Mouse (Mus musculus): ENCODE results near the gene Tbc1d24. TPM values are rescaled to one million over a fixed set of nuclear protein-coding genes. Genes with fewer than 3 reads are reported as not detected.
"Not testable (repeated sequence)": the region's sequence is repeated elsewhere in the genome, so short reads cannot be mapped to it uniquely, and the experiment has no call there.

The Tbc1d24 gene
- polyA plus RNA-seq, 1 experiment from 2014 or later: 13.5 TPM

GRCm38 (mm10) chr17:24137226-24137880, 68.0 kb downstream of the Tbc1d24 start:
- Histone ChIP-seq H3K4me3 (no peak overlapping the region), H3K9me3 (replicated peaks) (no peaks in the 10 kb centered on the region), H3K36me3 (no peaks in the 10 kb centered on the region), H3K4me1 (peaks cover 21% of the 10 kb centered on the region), H3K27ac (no peak overlapping the region), H3K9ac (no peak overlapping the region), H3K27me3 (no peaks in the 10 kb centered on the region), H3K4me2 (replicated peaks) (no peak overlapping the region)
- ATAC-seq (ENCODE audit: low FRiP score): no peak
- 84% methylated on average over 2 of the region's 2 CpGs for WGBS

- Histone ChIP-seq H3K4me1 (0 out of 2 replicates have a peak, but pooled peaks cover 4% of the 10 kb centered on the region), H3K36me3 (no peaks in the 10 kb centered on the region), H3K9ac (no peak overlapping the region), H3K27ac (no peak overlapping the region), H3K9me3 (replicated peaks) (no peaks in the 10 kb centered on the region), H3K4me3 (no peak overlapping the region), H3K27me3 (no peaks in the 10 kb centered on the region), H3K4me2 (replicated peaks) (no peak overlapping the region)
- ATAC-seq (ENCODE audit: low FRiP score): no peak
Measured at GRCm38 (mm10) chr17:24134062-24134461, 71.3 kb downstream of the Tbc1d24 start.

- WGBS: 92% methylated on average over 4 of the region's 4 CpGs
- not testable (repeated sequence) for H3K27me3 ChIP-seq
Measured at GRCm38 (mm10) chr17:24132919-24133318, 72.4 kb downstream of the Tbc1d24 start.

DNA sequence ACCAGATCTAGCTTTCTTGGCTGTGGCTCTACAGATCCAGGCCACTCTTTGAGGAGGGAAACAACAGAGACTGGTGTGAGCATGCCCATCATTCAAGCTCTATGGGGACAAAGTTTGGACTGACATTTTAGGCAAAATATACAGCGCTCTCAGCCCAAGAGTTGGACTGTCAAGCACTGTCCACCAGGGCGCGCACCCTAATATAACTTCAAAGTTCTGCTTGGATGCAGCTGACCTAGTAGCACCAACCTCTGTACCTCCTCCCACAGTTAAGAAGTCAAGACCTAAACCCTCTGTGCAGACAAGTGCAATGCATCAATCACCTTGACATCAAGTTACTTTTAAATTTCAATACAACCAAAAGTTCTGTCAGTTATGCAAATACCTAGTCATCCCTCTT, 73.8 kb downstream of the Tbc1d24 start:
- Histone ChIP-seq H3K4me3 (no peak overlapping the region), H3K4me1 (0 out of 2 replicates have a peak, but pooled peaks cover 2% of the 10 kb centered on the region), H3K27me3 (no peaks in the 10 kb centered on the region), H3K36me3 (no peaks in the 10 kb centered on the region), H3K9ac (no peak overlapping the region), H3K27ac (no peak overlapping the region), H3K4me2 (replicated peaks) (no peak overlapping the region), H3K9me3 (replicated peaks) (no peaks in the 10 kb centered on the region)
- ATAC-seq (ENCODE audit: low FRiP score): no peak
- 86% methylated on average over 3 of the region's 3 CpGs for WGBS

More at GRCm38 (mm10) chr17:24132919-24133318, 72.4 kb downstream of the Tbc1d24 start:
- H3K9me3 ChIP-seq (replicated peaks); H3K36me3 ChIP-seq; H3K4me1 ChIP-seq; ATAC-seq (ENCODE audit: low FRiP score); H3K4me3 ChIP-seq; H3K4me2 ChIP-seq (replicated peaks); H3K9ac ChIP-seq; H3K27ac ChIP-seq: not testable (repeated sequence)

DNA sequence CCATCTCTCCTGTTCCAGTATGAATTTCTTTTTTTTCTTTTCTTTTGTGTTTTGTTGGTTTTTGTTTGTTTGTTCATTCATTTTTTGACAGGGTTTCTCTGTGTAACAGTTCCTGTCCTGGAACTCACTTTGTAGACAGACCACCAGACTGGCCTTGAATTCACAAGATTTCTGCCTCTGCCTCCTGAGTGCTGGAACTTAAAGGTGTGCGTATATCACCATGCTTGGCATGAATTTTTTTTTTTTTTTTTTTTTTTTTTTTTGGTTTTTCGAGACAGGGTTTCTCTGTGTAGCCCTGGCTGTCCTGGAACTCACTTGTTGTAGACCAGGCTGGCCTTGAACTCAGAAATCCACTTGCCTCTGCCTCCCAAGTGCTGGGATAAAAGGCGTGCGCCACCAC, 76.1 kb downstream of the Tbc1d24 start:
- not testable (repeated sequence) for H3K36me3 ChIP-seq; H3K27me3 ChIP-seq; H3K27ac ChIP-seq; H3K4me2 ChIP-seq (replicated peaks); H3K9ac ChIP-seq; H3K9me3 ChIP-seq (replicated peaks); ATAC-seq (ENCODE audit: low FRiP score); H3K4me3 ChIP-seq; H3K4me1 ChIP-seq
- WGBS: 88% methylated on average over 4 of the region's 4 CpGs

DNA sequence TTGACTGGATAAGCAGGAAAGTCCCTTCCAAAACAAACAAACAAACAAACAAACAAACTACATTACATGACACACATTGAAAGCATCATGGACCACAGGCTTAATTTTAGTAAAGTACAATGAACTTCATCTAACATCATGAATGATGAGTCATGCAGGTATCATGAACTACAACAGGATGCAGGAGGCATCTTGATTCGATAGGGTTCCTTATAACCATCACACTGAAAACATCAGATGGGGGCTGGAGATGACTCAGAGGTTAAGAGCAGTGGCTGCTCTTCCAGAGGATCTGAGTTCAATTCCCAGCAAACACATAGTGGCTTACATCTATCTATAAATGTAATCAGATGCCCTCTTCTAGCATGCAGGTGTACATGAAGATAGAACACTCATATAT, 77.8 kb downstream of the Tbc1d24 start:
- no peak for ATAC-seq (ENCODE audit: low FRiP score)
- H3K36me3 ChIP-seq: no peaks in the 10 kb centered on the region
- no peak overlapping the region for H3K9ac ChIP-seq
- H3K4me1 ChIP-seq: 0 out of 2 replicates have a peak, but pooled peaks cover 2% of the 10 kb centered on the region
- WGBS: 92% methylated on average over 1 of the region's 1 CpGs
- H3K27ac ChIP-seq: no peak overlapping the region
- H3K9me3 ChIP-seq (replicated peaks): no peaks in the 10 kb centered on the region
- no peaks in the 10 kb centered on the region for H3K27me3 ChIP-seq
- H3K4me3 ChIP-seq: no peak overlapping the region
- no peak overlapping the region for H3K4me2 ChIP-seq (replicated peaks)

GRCm38 (mm10) chr17:24126801-24127200, 78.6 kb downstream of the Tbc1d24 start:
- H3K4me1 ChIP-seq: 0 out of 2 replicates have a peak, but pooled peaks cover 2% of the 10 kb centered on the region
- no peaks in the 10 kb centered on the region for H3K9me3 ChIP-seq (replicated peaks)
- no peak for ATAC-seq (ENCODE audit: low FRiP score)
- H3K36me3 ChIP-seq: no peaks in the 10 kb centered on the region
- no peak overlapping the region for H3K4me2 ChIP-seq (replicated peaks)
- 77% methylated on average over 3 of the region's 3 CpGs for WGBS
- no peak overlapping the region for H3K4me3 ChIP-seq
- H3K9ac ChIP-seq: no peak overlapping the region
- H3K27me3 ChIP-seq: no peaks in the 10 kb centered on the region
- no peak overlapping the region for H3K27ac ChIP-seq

Small RNA genes within 50 kb of the gene (microRNA-seq; reads per million reads assigned to microRNA genes)
- 1.9 reads per million for gene Mir5134
- gene Mir6965: 1.6 reads per million

Other genes starting within 250 kb of the Tbc1d24 start
- not detected in 2 replicates for gene Prss30, start 225.0 kb downstream of the Tbc1d24 start, polyA plus RNA-seq (2016; fragmentation: Nextera tagmentation; extraction: Ambion mirVana)
- gene Prss22, start 207.5 kb downstream of the Tbc1d24 start, polyA plus RNA-seq (2016; fragmentation: Nextera tagmentation; extraction: Ambion mirVana): 0.48 TPM in 1 of 2 replicates, not detected in the other
- 0.31 and 0.34 TPM in 2 replicates for gene Prss27, start 167.4 kb downstream of the Tbc1d24 start, polyA plus RNA-seq (2016; fragmentation: Nextera tagmentation; extraction: Ambion mirVana)
- 94.2 and 97.0 TPM in 2 replicates for gene Kctd5, start 132.1 kb downstream of the Tbc1d24 start, polyA plus RNA-seq (2016; fragmentation: Nextera tagmentation; extraction: Ambion mirVana)
- 55.2 and 56.7 TPM in 2 replicates for gene Pdpk1, start 54.6 kb downstream of the Tbc1d24 start, polyA plus RNA-seq (2016; fragmentation: Nextera tagmentation; extraction: Ambion mirVana)
- gene Amdhd2, start 41.8 kb downstream of the Tbc1d24 start, polyA plus RNA-seq (2016; fragmentation: Nextera tagmentation; extraction: Ambion mirVana): 35.6 and 41.2 TPM in 2 replicates
- gene Atp6v0c, start 35.9 kb downstream of the Tbc1d24 start, polyA plus RNA-seq (2016; fragmentation: Nextera tagmentation; extraction: Ambion mirVana): 558 and 595 TPM in 2 replicates
- gene Ntn3, start 4.0 kb upstream of the Tbc1d24 start, polyA plus RNA-seq (2016; fragmentation: Nextera tagmentation; extraction: Ambion mirVana): 10.9 and 12.1 TPM in 2 replicates
- 14.8 and 15.6 TPM in 2 replicates for gene Tedc2, start 15.3 kb upstream of the Tbc1d24 start, polyA plus RNA-seq (2016; fragmentation: Nextera tagmentation; extraction: Ambion mirVana)
- 49.2 and 53.3 TPM in 2 replicates for gene Ccnf, start 45.9 kb upstream of the Tbc1d24 start, polyA plus RNA-seq (2016; fragmentation: Nextera tagmentation; extraction: Ambion mirVana)
- gene Abca17, start 145.5 kb upstream of the Tbc1d24 start, polyA plus RNA-seq (2016; fragmentation: Nextera tagmentation; extraction: Ambion mirVana): 0.15 and 0.16 TPM in 2 replicates
- gene Abca3, start 146.4 kb upstream of the Tbc1d24 start, polyA plus RNA-seq (2016; fragmentation: Nextera tagmentation; extraction: Ambion mirVana): 21.4 and 21.7 TPM in 2 replicates
- gene Rnps1, start 209.0 kb upstream of the Tbc1d24 start, polyA plus RNA-seq (2016; fragmentation: Nextera tagmentation; extraction: Ambion mirVana): 326 and 328 TPM in 2 replicates
- 59.3 and 62.4 TPM in 2 replicates for gene Eci1, start 221.1 kb upstream of the Tbc1d24 start, polyA plus RNA-seq (2016; fragmentation: Nextera tagmentation; extraction: Ambion mirVana)
- gene Dnase1l2, start 237.5 kb upstream of the Tbc1d24 start, polyA plus RNA-seq (2016; fragmentation: Nextera tagmentation; extraction: Ambion mirVana): 4.2 and 7.0 TPM in 2 replicates

All from hindbrain, embryonic 12.5 days (tissue).